Mouse (Mus musculus) ES-Bruce4 (cell line): ENCODE data around the gene Fst.

Source experiments
- CTCF ChIP-seq: IDR thresholded peaks from one replicate; pipeline ENCODE4 v1.8.1; 2011; ENCODE audit warnings: low read depth, low read length
- EP300 ChIP-seq: IDR thresholded peaks from 2 replicates; pipeline ENCODE4 v1.6.1; 2011; ENCODE audit warnings: low read depth, low read length; ENCODE audit not compliant: insufficient read depth
- POLR2A ChIP-seq: IDR thresholded peaks from one replicate; pipeline ENCODE4 v1.8.1; 2011; ENCODE audit warnings: low read length; ENCODE audit not compliant: insufficient read depth

GRCm38 (mm10) chr13:114456766-114457566 is 1.8 kb downstream of the Fst start:
- TF ChIP-seq CTCF, result no peak
- no peak for TF ChIP-seq POLR2A
- TF ChIP-seq EP300, result no peak
